Mouse (Mus musculus) CH12.LX (cell line): ENCODE results near the gene Extl1.

Experiments used
- CTCF ChIP-seq, 2 experiments: IDR thresholded peaks in 1 of 2; conservative IDR thresholded peaks in 1 of 2; 2 replicates each; pipeline ENCODE4 v1.5.1; 2011 to 2012; ENCODE audit warnings: low read depth in 2 of 2, low read length in 2 of 2, improper control_type of control experiment in 1 of 2, inconsistent platforms in 1 of 2, mild to moderate bottlenecking in 1 of 2, moderate library complexity in 1 of 2
- EP300 ChIP-seq: IDR thresholded peaks from 2 replicates; pipeline ENCODE4 v1.6.1; 2011; ENCODE audit warnings: low read length, improper control_type of control experiment
- NRF1 ChIP-seq: IDR thresholded peaks from 2 replicates; pipeline ENCODE4 v1.6.1; 2014; ENCODE audit warnings: low read depth, mild to moderate bottlenecking, inconsistent platforms, low read length, improper control_type of control experiment, moderate library complexity
- POLR2A ChIP-seq: IDR thresholded peaks from 2 replicates; pipeline ENCODE4 v1.6.1; 2011; ENCODE audit warnings: low read depth, mild to moderate bottlenecking, improper control_type of control experiment, low read length
- POLR2AphosphoS2 ChIP-seq: IDR thresholded peaks from 2 replicates; pipeline ENCODE4 v1.6.1; 2011; ENCODE audit warnings: low read depth, low read length, improper control_type of control experiment
- UBTF ChIP-seq: IDR thresholded peaks from 2 replicates; pipeline ENCODE4 v1.6.1; 2012; ENCODE audit warnings: low read depth, mild to moderate bottlenecking, inconsistent platforms, low read length, improper control_type of control experiment, moderate library complexity

DNA sequence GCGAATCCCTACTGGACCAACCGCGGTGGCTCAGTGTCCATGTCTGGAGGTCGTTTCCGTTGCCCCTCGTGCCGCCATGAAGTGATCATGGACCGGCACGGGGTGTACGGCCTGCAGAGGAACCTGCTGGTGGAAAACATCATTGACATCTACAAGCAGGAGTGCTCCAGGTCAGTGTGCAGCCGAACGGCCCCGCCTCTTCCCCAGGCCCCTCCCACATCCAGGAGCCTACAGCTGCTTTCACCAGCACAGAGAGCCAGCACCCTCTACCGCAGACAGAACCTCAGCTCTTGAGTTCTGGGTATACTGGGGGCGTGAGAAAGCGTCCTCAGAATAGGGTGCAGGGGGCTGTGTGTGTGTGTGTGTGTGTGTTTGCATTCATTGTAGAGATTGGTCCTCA is 67.3 kb downstream of the Extl1 start:
- TF ChIP-seq POLR2A, result no peak
- no peak for TF ChIP-seq NRF1
- no peak for TF ChIP-seq POLR2AphosphoS2
- TF ChIP-seq CTCF (conservative IDR thresholded peaks at IDR 0.05 in 1 of 2, IDR thresholded peaks at IDR 0.05 in 1 of 2; ENCODE audit: low read depth in 2 of 2, low read length in 2 of 2), result no peak
- TF ChIP-seq EP300, result no peak
- no peak for TF ChIP-seq UBTF
